Mouse (Mus musculus) heart, embryonic 12.5 days (tissue): ENCODE measurements around the gene AI182371. TPM values are rescaled to one million over a fixed set of nuclear protein-coding genes. Genes with fewer than 3 reads are reported as not detected.

Experiments
- ATAC-seq: fragments of 200-750 bp; cut with Nextera tagmentation; 2 replicates; pipeline ENCODE4 v1.8.0; 2017; ENCODE audit warnings: moderate TSS enrichment, moderate library complexity; ENCODE audit not compliant: insufficient number of reproducible peaks, low FRiP score
- H3K27ac ChIP-seq: fragments of 300-500 bp; sonication (generic); 2 replicates; pipeline ENCODE4 v1.5.1; 2016; ENCODE audit warnings: mild to moderate bottlenecking, moderate library complexity; ENCODE audit not compliant: poor library complexity, severe bottlenecking
- H3K27me3 ChIP-seq: fragments of 300-500 bp; sonication (generic); replicated peaks from 2 replicates; pipeline ENCODE4 v1.6.1; 2016; ENCODE audit warnings: mild to moderate bottlenecking, moderate library complexity
- H3K36me3 ChIP-seq: fragments of 300-500 bp; sonication (generic); 2 replicates; pipeline ENCODE4 v1.6.1; 2016; ENCODE audit warnings: mild to moderate bottlenecking, moderate library complexity
- H3K4me1 ChIP-seq: fragments of 300-500 bp; sonication (generic); replicated peaks from 2 replicates; pipeline ENCODE4 v1.6.1; 2016; ENCODE audit warnings: mild to moderate bottlenecking
- H3K4me2 ChIP-seq: fragments of 300-500 bp; sonication (generic); 2 replicates; pipeline ENCODE4 v1.6.1; 2016; ENCODE audit warnings: mild to moderate bottlenecking, moderate library complexity
- H3K4me3 ChIP-seq: fragments of 300-500 bp; sonication (generic); 2 replicates; pipeline ENCODE4 v1.5.1; 2016; ENCODE audit warnings: mild to moderate bottlenecking
- H3K9ac ChIP-seq: fragments of 300-500 bp; sonication (generic); 2 replicates; pipeline ENCODE4 v1.6.1; 2016; ENCODE audit warnings: mild to moderate bottlenecking, moderate library complexity
- H3K9me3 ChIP-seq: fragments of 300-500 bp; sonication (generic); replicated peaks from 2 replicates; pipeline ENCODE4 v1.6.1; 2016; ENCODE audit warnings: mild to moderate bottlenecking, moderate library complexity
- WGBS: fragments of 180-500 bp; shearing (Covaris S2); methylation state at CpG from one replicate; pipeline ENCODE4 v1.1.7; 2016; 5-methylcytosine and 5-hydroxymethylcytosine counted together
- polyA plus RNA-seq: library from polyadenylated mRNA; unstranded; fragments of >200 nt; fragmentation: Nextera tagmentation; extraction: Ambion mirVana; gene quantifications from 2 replicates; pipeline ENCODE4 v1.2.1, GENCODE M21; 2016

Gene AI182371
- polyA plus RNA-seq, 1 experiment from 2014 or later = 0.47 TPM

DNA sequence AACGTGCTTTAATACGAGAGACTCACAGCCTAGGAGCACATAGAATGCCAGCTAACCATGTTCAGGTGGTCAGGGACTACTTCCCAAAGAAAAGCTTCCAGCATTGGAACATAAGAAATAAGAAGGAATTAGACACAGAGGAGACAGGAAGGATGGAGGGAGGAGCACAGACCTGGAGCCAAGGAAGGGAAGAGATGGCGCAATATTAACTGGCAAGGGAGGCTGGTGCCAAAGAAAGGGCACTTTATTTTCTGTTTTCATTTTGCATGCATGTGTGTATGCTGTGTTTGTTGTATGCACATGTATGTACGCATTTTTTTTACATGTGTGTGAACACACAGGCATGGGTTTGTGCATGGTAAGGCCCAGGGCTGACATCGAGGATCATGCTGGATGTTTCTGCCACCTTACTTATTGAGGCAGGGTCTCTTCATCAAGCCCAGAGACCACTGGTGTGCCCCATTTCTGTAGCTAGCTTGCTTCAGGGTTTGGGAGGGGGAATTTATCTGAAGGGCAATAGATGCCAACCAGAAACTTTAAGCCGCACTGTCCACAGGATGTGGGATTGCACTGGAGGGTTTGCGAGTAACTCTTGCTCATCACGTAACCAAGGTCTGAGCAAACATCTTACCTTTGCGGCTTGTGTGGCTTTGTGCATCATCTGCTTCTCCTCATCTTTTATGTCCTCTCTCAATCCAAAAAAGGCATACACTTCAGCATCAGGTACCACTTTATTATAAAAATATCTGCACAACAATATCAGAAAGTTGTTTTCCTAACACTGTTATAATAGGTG is 62.6 kb downstream of the AI182371 start:
- WGBS = 84% methylated on average over 9 of the region's 9 CpGs
- Histone ChIP-seq H3K27me3 (peaks cover 3% of the 10 kb centered on the region; the same call in 1 of the 2 replicates), H3K9me3 (peaks cover 8% of the 10 kb centered on the region), H3K4me2 (no peak overlapping the region), H3K4me1 (no peaks in the 10 kb centered on the region), H3K27ac (no peak overlapping the region), H3K36me3 (no peaks in the 10 kb centered on the region), H3K4me3 (no peak overlapping the region), H3K9ac (no peak overlapping the region)
- ATAC-seq = no peak

Other genes with a start within 250 kb of the AI182371 start
- gene Cutal, start 227.1 kb downstream of the AI182371 start, polyA plus RNA-seq = not detected in 2 replicates
- 59.7 and 60.0 TPM in 2 replicates for gene Psmd5, start 226.6 kb downstream of the AI182371 start, polyA plus RNA-seq
- gene Phf19, start 187.5 kb downstream of the AI182371 start, polyA plus RNA-seq = 2.6 and 3.2 TPM in 2 replicates
- gene Traf1, start 139.8 kb downstream of the AI182371 start, polyA plus RNA-seq = 1.2 and 1.3 TPM in 2 replicates
- gene Hc, start 40.1 kb downstream of the AI182371 start, polyA plus RNA-seq = 0.17 TPM in 1 of 2 replicates, not detected in the other
- 22.0 and 23.0 TPM in 2 replicates for gene Cntrl, start 7.9 kb upstream of the AI182371 start, polyA plus RNA-seq
- 255 and 280 TPM in 2 replicates for gene Rab14, start 99.6 kb upstream of the AI182371 start, polyA plus RNA-seq
- 186 and 190 TPM in 2 replicates for gene Gsn, start 154.8 kb upstream of the AI182371 start, polyA plus RNA-seq
- 42.2 and 42.7 TPM in 2 replicates for gene Stom, start 235.4 kb upstream of the AI182371 start, polyA plus RNA-seq